Mouse (Mus musculus) heart, embryonic 15.5 days (tissue): ENCODE measurements around the gene Wdr25. TPM values are rescaled to one million over a fixed set of nuclear protein-coding genes. Genes with fewer than 3 reads are reported as not detected.

Experiments used
- ATAC-seq: fragments of 200-750 bp; cut with Nextera tagmentation; replicated peaks from 2 replicates; pipeline ENCODE4 v1.8.0; 2017; ENCODE audit warnings: low read depth, moderate TSS enrichment; ENCODE audit not compliant: insufficient number of reproducible peaks, insufficient read depth, low FRiP score
- H3K27ac ChIP-seq: fragments of 300-500 bp; sonication (generic); 2 replicates; pipeline ENCODE4 v1.5.1; 2015; ENCODE audit warnings: mild to moderate bottlenecking, inconsistent platforms
- H3K27me3 ChIP-seq: fragments of 300-500 bp; sonication (generic); 2 replicates; pipeline ENCODE4 v1.6.1; 2015; ENCODE audit warnings: inconsistent platforms
- H3K36me3 ChIP-seq: fragments of 300-500 bp; sonication (generic); 2 replicates; pipeline ENCODE4 v1.6.1; 2015; ENCODE audit warnings: mild to moderate bottlenecking, inconsistent platforms
- H3K4me1 ChIP-seq: fragments of 300-500 bp; sonication (generic); replicated peaks from 2 replicates; pipeline ENCODE4 v1.6.1; 2015; ENCODE audit warnings: inconsistent platforms
- H3K4me2 ChIP-seq: fragments of 300-500 bp; sonication (generic); 2 replicates; pipeline ENCODE4 v1.6.1; 2015; ENCODE audit warnings: inconsistent platforms, mild to moderate bottlenecking, moderate library complexity
- H3K4me3 ChIP-seq: fragments of 300-500 bp; sonication (generic); 2 replicates; pipeline ENCODE4 v1.5.1; 2015; ENCODE audit warnings: mild to moderate bottlenecking, inconsistent platforms
- H3K9ac ChIP-seq: fragments of 300-500 bp; sonication (generic); 2 replicates; pipeline ENCODE4 v1.6.1; 2015; ENCODE audit warnings: mild to moderate bottlenecking, inconsistent platforms
- H3K9me3 ChIP-seq: fragments of 300-500 bp; sonication (generic); replicated peaks from 2 replicates; pipeline ENCODE4 v1.6.1; 2016; ENCODE audit warnings: inconsistent platforms
- WGBS: fragments of 180-500 bp; shearing (Covaris S2); methylation state at CpG from one replicate; pipeline ENCODE4 v1.1.7; 2015; ENCODE audit warnings: mixed read lengths; 5-methylcytosine and 5-hydroxymethylcytosine counted together
- polyA plus RNA-seq: library from polyadenylated mRNA; unstranded; fragments of >200 nt; fragmentation: Nextera tagmentation; extraction: Ambion mirVana; gene quantifications from 2 replicates; pipeline ENCODE4 v1.2.1, GENCODE M21; 2015

Wdr25 gene
- polyA plus RNA-seq, 1 experiment from 2014 or later = 3.8 TPM

DNA sequence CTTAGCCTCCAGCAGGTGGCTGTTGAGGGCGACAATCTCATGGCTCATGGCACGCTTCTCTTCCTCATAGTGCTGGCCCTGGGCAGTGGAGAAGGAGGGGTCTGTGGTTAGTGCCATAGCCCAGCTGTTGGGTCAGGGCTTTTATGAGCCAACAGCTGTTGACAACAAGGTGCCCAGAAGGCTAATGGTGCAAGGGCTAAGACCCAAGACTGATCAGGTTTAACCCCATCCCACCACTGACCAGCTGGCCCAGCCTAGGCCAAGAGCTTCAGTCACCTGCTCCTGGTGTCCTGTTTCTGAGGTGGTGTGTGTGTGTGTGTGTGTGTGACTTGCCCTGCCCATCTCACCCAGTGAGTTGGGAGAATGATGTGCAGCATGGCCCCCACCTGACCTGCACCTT is 143.6 kb downstream of the Wdr25 start:
- 87% methylated on average over 2 of the region's 2 CpGs for WGBS
- Histone ChIP-seq H3K4me1 (peaks cover 8% of the 10 kb centered on the region; the same call in 1 of the 2 replicates), H3K27ac (no peak overlapping the region), H3K27me3 (peaks cover 83% of the 10 kb centered on the region), H3K9ac (no peak overlapping the region), H3K36me3 (no peaks in the 10 kb centered on the region), H3K4me2 (no peak overlapping the region), H3K4me3 (no peak overlapping the region), H3K9me3 (no peaks in the 10 kb centered on the region)
- no peak for ATAC-seq

DNA sequence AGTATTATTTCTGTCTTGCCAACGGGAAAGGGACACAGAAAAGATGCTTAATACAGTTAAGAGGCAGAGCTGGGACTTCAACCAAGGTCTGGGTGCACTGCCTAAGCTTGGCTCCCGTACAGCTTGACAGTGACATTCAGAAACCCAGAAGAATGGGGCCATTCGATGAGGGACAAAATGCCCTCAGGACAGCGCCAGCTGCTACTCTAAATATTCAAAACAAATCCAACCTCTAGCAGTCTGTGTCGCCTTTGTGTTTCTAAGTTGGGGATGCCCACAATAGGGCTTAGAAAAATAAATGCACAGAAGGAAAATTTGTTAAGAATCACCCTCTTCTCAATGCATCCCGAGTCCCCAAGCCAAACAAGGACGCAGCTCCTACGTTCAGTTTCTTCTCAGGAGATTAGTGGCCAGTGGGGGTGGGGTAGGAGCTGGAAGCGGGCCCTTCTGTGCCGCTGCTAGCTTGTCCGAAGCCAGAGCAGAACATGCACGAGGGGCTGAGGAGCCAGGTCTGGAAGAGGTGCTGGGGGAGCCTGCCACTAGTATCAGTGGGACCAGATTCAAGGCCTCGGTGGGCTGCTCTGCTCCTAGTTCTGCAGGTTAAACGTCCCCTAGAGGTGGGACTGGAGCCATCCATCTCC is 144.9 kb downstream of the Wdr25 start:
- H3K4me3 ChIP-seq = no peak overlapping the region
- no peaks in the 10 kb centered on the region for H3K36me3 ChIP-seq
- ATAC-seq = no peak
- no peak overlapping the region for H3K27ac ChIP-seq
- H3K9me3 ChIP-seq = no peaks in the 10 kb centered on the region
- H3K4me2 ChIP-seq = no peak overlapping the region
- 49% methylated on average over 14 of the region's 14 CpGs for WGBS
- H3K9ac ChIP-seq = no peak overlapping the region
- peaks cover 83% of the 10 kb centered on the region for H3K27me3 ChIP-seq
- peaks cover 2% of the 10 kb centered on the region; the same call in 1 of the 2 replicates for H3K4me1 ChIP-seq

DNA sequence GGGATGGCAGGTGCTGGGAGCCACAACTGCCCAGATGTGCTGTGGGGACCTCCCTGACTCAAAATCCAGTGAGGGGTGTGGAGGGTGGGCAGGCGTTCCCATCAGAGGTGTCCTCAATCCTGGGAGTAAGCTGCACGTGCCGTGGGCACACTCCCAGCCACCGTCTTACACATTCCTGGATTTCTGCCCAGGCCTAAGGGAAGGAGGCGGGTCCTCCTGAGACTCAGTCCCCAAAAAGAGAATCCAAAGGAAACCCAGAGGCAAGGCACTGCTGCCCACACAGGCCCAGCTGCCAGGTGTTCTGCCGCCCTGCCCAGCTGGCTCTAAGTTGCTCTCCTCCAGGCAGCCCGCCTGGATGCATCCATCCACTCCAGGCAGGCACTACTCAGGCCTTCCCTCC is 145.9 kb downstream of the Wdr25 start:
- Histone ChIP-seq H3K27ac (no peak overlapping the region), H3K27me3 (peaks cover 83% of the 10 kb centered on the region), H3K9me3 (no peaks in the 10 kb centered on the region), H3K9ac (no peak overlapping the region), H3K4me1 (no peaks in the 10 kb centered on the region), H3K4me2 (no peak overlapping the region), H3K4me3 (no peak overlapping the region), H3K36me3 (no peaks in the 10 kb centered on the region)
- no peak for ATAC-seq
- WGBS = 43% methylated on average over 7 of the region's 7 CpGs

DNA sequence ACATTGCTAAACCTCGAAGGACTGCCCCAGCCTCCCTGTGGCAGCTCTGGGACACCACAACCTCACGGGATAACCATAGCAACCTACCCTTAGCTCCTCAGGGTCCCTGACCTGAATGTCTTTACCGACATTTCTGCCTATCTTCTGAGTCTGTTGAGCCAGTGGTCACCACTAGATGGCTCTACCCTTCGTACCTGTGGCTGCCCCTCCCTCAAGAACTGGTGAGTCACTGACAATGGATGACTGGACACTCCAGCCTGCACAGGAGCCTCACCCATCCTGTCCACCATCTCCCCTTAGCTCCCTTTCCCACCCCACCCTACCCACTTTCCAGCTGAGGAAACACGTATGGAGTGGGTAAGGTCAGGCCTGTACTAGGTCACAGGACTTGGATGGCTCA is 151.1 kb downstream of the Wdr25 start:
- H3K36me3 ChIP-seq = no peaks in the 10 kb centered on the region
- H3K27ac ChIP-seq = no peak overlapping the region
- H3K27me3 ChIP-seq = peaks cover 84% of the 10 kb centered on the region
- H3K4me1 ChIP-seq = no peaks in the 10 kb centered on the region
- no peak overlapping the region for H3K4me2 ChIP-seq
- 15% methylated on average over 5 of the region's 5 CpGs for WGBS
- H3K4me3 ChIP-seq = no peak overlapping the region
- no peaks in the 10 kb centered on the region for H3K9me3 ChIP-seq
- no peak overlapping the region for H3K9ac ChIP-seq
- ATAC-seq = no peak

DNA sequence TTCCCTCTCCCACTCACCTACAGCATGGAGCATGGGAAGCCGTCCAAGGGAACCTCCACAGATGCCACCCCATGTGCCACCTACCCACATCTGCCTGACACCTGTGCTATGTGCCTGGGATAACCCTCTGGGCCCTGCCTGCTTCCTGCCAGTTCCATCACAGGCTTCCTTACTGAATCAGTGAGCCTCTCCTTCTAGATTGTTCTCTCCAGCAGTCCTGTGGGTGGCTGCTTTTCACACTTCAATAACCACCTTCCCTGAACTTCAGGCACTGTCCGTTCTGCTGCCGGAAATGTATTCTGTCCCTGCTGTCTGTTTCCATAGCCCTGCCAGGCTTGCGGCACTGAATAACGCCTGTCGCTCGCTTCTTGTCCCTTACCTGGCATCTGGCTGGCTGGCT is 152.2 kb downstream of the Wdr25 start:
- Histone ChIP-seq H3K27ac (no peak overlapping the region), H3K36me3 (no peaks in the 10 kb centered on the region), H3K4me3 (no peak overlapping the region), H3K9me3 (no peaks in the 10 kb centered on the region), H3K27me3 (peaks cover 89% of the 10 kb centered on the region), H3K4me2 (no peak overlapping the region), H3K9ac (no peak overlapping the region), H3K4me1 (no peaks in the 10 kb centered on the region)
- 75% methylated on average over 7 of the region's 7 CpGs for WGBS
- ATAC-seq = no peak

DNA sequence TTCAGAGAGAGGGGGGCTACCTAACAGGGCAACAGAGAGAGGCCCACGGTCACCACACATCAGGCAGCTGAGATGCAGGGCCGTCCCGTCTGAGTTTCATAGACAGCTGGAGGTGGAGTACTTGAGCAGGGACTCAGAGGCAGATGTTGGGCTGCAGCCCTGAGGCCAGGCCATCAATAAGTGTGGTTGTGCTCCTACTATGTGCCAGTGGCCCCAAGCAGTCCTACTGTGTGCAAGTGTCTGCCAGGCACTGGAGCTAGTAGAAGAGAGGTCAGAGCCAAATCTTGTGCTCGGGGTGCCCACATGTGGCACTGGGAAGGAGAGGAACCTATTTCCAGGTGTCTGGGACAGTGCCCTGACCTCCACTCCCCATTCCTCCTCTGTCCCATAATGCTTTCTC is 156.5 kb downstream of the Wdr25 start:
- ATAC-seq = no peak
- Histone ChIP-seq H3K27me3 (peaks cover 92% of the 10 kb centered on the region), H3K4me1 (peaks cover 18% of the 10 kb centered on the region), H3K4me3 (no peak overlapping the region), H3K9ac (no peak overlapping the region), H3K9me3 (no peaks in the 10 kb centered on the region), H3K36me3 (no peaks in the 10 kb centered on the region), H3K4me2 (no peak overlapping the region), H3K27ac (no peak overlapping the region)
- WGBS = 78% methylated on average over 4 of the region's 4 CpGs

DNA sequence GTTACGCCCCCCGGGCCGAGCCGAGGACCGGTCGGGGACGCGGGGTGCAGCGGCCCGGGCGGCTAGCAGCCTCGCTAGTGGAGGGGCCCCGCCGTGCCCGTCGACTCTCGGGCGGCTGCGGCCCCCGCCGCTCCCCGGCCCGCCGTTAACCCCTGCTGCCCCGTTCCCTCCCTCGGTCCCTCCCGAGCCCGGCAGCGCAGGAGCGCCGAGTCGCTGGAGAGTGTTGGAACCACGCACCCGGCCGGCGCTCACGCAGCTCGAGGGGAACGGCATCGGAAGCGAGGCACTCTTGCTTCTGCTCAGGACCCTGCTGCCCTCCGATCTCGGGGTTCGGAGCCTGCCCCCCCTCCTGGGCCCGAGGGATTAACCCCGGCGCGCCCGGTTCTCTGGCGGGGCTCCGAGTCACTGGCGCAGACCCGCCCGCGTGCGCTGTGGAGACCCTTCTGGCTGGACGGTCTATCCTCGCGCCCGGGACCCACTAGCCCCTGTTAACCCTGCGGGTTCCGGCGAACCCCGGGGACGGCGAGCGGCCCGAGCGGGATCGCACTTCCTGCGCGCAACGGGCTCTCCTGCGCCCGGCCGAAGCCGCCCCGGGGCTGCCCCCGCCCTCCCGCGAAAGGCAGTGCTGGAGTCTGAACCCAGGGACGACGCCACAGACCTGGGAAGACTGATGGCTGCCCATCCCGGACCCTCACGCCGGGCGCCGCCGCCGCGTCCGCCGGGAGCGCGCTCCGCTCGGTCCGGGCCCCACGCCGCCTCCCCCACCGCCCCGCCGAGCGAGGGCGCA is 159.8 kb downstream of the Wdr25 start:
- H3K27me3 ChIP-seq = peaks cover 93% of the 10 kb centered on the region
- peak overlapping the region; percentile 57 for H3K4me3 ChIP-seq
- ATAC-seq = no peak
- under 1% methylated on average over 79 of the region's 105 CpGs for WGBS
- peak overlapping the region; percentile 93 for H3K4me2 ChIP-seq
- H3K9ac ChIP-seq = peak overlapping the region; percentile 45
- no peak overlapping the region for H3K27ac ChIP-seq
- H3K9me3 ChIP-seq = no peaks in the 10 kb centered on the region
- peaks cover 18% of the 10 kb centered on the region for H3K4me1 ChIP-seq
- no peaks in the 10 kb centered on the region for H3K36me3 ChIP-seq

DNA sequence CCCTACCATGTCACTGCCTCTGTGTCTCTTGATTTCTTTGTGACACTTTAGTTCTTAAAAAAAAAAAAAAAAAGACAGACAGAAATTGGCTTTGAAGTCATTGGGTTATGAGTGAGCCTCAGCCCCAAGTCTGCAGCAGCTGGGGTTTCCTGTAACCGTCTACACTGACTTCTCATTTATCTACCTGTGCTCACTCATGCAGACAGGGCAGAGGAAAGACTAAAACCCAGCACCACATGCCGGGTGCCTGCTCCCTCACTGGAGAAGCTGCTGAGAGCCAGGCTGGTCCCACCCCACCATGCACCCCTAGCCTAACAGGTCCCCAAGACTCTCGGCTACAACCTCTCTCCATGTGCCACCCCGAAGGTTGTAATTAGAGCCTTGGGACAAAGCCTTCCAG is 164.3 kb downstream of the Wdr25 start:
- H3K27me3 ChIP-seq = peaks cover 75% of the 10 kb centered on the region
- 60% methylated on average over 4 of the region's 4 CpGs for WGBS

DNA sequence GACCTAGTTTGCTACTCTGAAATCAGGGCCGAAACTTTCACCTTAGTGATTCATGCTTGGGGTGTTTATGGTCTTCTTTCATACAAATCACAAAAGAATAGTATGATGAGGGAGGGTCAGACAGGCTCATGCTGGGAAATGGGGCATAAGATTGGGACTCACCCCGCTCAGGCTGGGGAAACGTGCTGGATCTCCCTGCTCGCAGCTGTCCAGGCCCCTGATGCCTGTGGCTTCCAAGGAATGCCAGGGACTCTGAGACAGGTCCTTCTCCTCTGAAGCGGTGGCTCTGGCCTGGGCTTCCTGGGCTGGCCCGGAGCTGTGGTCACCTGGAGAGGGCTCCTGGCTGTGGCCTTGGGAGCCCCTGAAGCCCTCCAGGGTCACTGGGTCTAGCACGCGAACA is 165.2 kb downstream of the Wdr25 start:
- Histone ChIP-seq H3K4me3 (no peak overlapping the region), H3K9me3 (no peaks in the 10 kb centered on the region), H3K27ac (no peak overlapping the region), H3K4me2 (no peak overlapping the region), H3K4me1 (peaks cover 2% of the 10 kb centered on the region), H3K9ac (no peak overlapping the region), H3K27me3 (peaks cover 66% of the 10 kb centered on the region), H3K36me3 (no peaks in the 10 kb centered on the region)
- no peak for ATAC-seq
- WGBS = 75% methylated on average over 8 of the region's 8 CpGs

More for the DNA sequence above, 164.3 kb downstream of the Wdr25 start:
- Histone ChIP-seq H3K4me2 (no peak overlapping the region), H3K9me3 (no peaks in the 10 kb centered on the region), H3K9ac (no peak overlapping the region), H3K36me3 (no peaks in the 10 kb centered on the region), H3K4me3 (no peak overlapping the region), H3K27ac (no peak overlapping the region), H3K4me1 (peaks cover 12% of the 10 kb centered on the region)
- no peak for ATAC-seq

DNA sequence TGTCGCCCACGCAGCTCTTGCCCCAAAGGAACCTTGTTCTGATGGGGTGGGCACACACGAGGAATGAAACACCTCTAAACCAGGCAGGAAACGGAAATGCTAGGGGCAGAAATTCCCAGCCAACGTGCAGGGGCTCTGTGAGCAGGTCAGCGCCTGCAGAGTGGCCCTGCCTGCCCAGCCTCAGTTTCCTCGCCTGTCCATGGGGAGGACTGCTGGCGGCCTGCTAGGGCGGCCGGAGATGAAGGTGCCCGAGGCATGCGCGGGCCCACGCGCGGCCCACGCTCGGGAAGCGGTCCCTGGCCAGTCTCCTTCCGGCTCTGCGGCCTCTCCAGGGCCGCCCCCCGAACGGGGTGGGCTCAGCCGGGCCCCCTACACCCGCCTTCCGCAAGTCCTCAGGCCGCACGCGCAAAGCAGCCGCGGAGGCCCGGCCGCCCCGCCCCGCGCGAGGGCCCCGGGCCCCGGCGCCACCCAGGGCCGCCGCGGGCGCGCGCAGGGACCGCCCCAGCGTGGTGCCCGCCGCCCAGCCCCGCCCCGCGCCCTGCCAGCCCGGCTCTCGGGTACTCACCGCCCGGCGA is 174.2 kb downstream of the Wdr25 start:
- peaks cover 10% of the 10 kb centered on the region for H3K4me1 ChIP-seq
- H3K4me2 ChIP-seq = peak overlapping the region; percentile 96
- H3K27ac ChIP-seq = no peak overlapping the region
- 4% methylated on average over 34 of the region's 59 CpGs for WGBS
- H3K9ac ChIP-seq = peak overlapping the region; percentile 59
- peak overlapping the region; percentile 58 for H3K4me3 ChIP-seq
- no peaks in the 10 kb centered on the region for H3K9me3 ChIP-seq
- H3K36me3 ChIP-seq = no peaks in the 10 kb centered on the region
- peak; percentile 75 for ATAC-seq
- H3K27me3 ChIP-seq = peaks cover 50% of the 10 kb centered on the region

DNA sequence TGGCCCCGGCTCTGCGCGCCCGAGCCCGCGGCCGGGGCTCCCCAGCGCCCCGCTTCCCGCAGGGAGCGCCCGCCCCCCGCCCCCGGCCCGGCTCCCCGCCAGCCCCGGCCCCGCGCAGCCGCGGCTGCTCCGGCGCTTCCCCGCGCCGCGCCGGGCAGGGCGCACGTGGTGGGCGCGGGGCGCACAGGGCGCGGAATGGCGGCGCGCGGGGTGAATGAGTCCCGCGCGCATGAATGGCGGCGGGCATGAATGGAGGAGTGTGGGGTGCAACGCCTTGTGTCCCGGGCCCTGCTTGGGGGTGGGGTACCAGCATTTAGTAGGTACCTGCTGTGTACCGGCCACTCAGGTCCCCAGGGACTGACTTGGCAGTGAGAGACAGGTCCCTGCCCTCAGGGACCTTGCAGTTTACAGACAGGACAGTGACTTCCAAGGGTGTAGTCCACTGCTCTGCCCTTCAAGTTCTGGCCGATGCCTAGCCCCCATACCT is 174.8 kb downstream of the Wdr25 start, which contains the start of gene Begain:
Gene Begain (minus strand): TSS at position 51 of the 487 bp plus-strand sequence.
- H3K9ac ChIP-seq = peak within 1 kb of the TSS; percentile 59
- H3K9me3 ChIP-seq = no peaks in the 10 kb centered on the region
- peak; percentile 21; the same call in 1 of the 2 replicates for ATAC-seq
- no peaks in the 10 kb centered on the region for H3K36me3 ChIP-seq
- peak within 1 kb of the TSS; percentile 58 for H3K4me3 ChIP-seq
- H3K4me1 ChIP-seq = peaks cover 10% of the 10 kb centered on the region
- peaks cover 50% of the 10 kb centered on the region for H3K27me3 ChIP-seq
- H3K4me2 ChIP-seq = peak within 1 kb of the TSS; percentile 96
- WGBS = 1% methylated on average over 46 of the region's 48 CpGs
- no peak within 1 kb of the TSS for H3K27ac ChIP-seq
